Mouse (Mus musculus) CH12.LX (cell line): ENCODE results near the gene Trpm5. TPM values are rescaled to one million over a fixed set of nuclear protein-coding genes. Genes with fewer than 3 reads are reported as not detected.

Experiments
- DNase-seq: peaks from one replicate; pipeline ENCODE4 v3.0.0-alpha.2; 2013; ENCODE audit errors: extremely low read depth
- H3K27ac ChIP-seq: 2 replicates; pipeline ENCODE4 v1.5.1; 2012; ENCODE audit warnings: low read depth, mild to moderate bottlenecking, control low read depth, moderate library complexity; ENCODE audit not compliant: insufficient read depth
- H3K27me3 ChIP-seq: replicated peaks from 2 replicates; pipeline ENCODE3; 2012; ENCODE audit warnings: inconsistent platforms
- H3K36me3 ChIP-seq, 2 experiments: replicated peaks in 1 of 2; 2 replicates each; pipeline versions ENCODE3 to v1.6.1; 2012; ENCODE audit warnings: inconsistent platforms in 1 of 2, low read length in 1 of 2, mild to moderate bottlenecking in 1 of 2, mixed read lengths in 1 of 2, moderate library complexity in 1 of 2; ENCODE audit not compliant: control insufficient read depth in 1 of 2, insufficient read depth in 1 of 2
- H3K4me1 ChIP-seq, 2 experiments: 2 replicates each; pipeline ENCODE4 v1.6.1; 2012; ENCODE audit warnings: inconsistent platforms in 1 of 2, moderate library complexity in 1 of 2; ENCODE audit not compliant: insufficient read depth in 2 of 2, control insufficient read depth in 1 of 2
- H3K4me2 ChIP-seq: 2 replicates; pipeline ENCODE4 v1.6.1; 2012; ENCODE audit warnings: low read depth, mild to moderate bottlenecking, control low read depth; ENCODE audit not compliant: poor library complexity, insufficient read depth, severe bottlenecking
- H3K4me3 ChIP-seq, 3 experiments: fragments of 150-350 bp in 1 of 3; sonication (generic) in 1 of 3; replicated peaks in 1 of 3; 2 replicates each; pipeline versions ENCODE3 to v1.5.1; 2011 to 2012; ENCODE audit warnings: low read depth in 2 of 3, low read length in 2 of 3, mild to moderate bottlenecking in 2 of 3, moderate library complexity in 2 of 3, control low read depth in 1 of 3, improper control_type of control experiment in 1 of 3, inconsistent platforms in 1 of 3, mixed read lengths in 1 of 3; ENCODE audit not compliant: poor library complexity in 1 of 3
- H3K79me2 ChIP-seq: replicated peaks from 2 replicates; pipeline ENCODE4 v1.6.1; 2012; ENCODE audit warnings: mild to moderate bottlenecking, moderate library complexity; ENCODE audit not compliant: control insufficient read depth, poor library complexity, insufficient read depth, severe bottlenecking; ENCODE audit errors: extremely low read depth
- H3K9ac ChIP-seq: 2 replicates; pipeline ENCODE4 v1.6.1; 2012; ENCODE audit warnings: low read depth, mild to moderate bottlenecking, control low read depth, moderate library complexity; ENCODE audit not compliant: insufficient read depth
- H3K9me3 ChIP-seq: replicated peaks from 2 replicates; pipeline ENCODE3; 2012; ENCODE audit warnings: low read length, inconsistent platforms, mixed read lengths
- CHD1 ChIP-seq: IDR thresholded peaks from 2 replicates; pipeline ENCODE4 v1.6.1; 2012; ENCODE audit warnings: low read depth, low read length, improper control_type of control experiment, inconsistent platforms
- CHD2 ChIP-seq: IDR thresholded peaks from 2 replicates; pipeline ENCODE4 v1.6.1; 2011; ENCODE audit warnings: low read length, improper control_type of control experiment
- CTCF ChIP-seq, 2 experiments: IDR thresholded peaks in 1 of 2; conservative IDR thresholded peaks in 1 of 2; 2 replicates each; pipeline ENCODE4 v1.5.1; 2011 to 2012; ENCODE audit warnings: low read depth in 2 of 2, low read length in 2 of 2, improper control_type of control experiment in 1 of 2, inconsistent platforms in 1 of 2, mild to moderate bottlenecking in 1 of 2, moderate library complexity in 1 of 2
- E2F4 ChIP-seq: IDR thresholded peaks from 2 replicates; pipeline ENCODE4 v1.6.1; 2011; ENCODE audit warnings: low read depth, low read length, improper control_type of control experiment; ENCODE audit not compliant: insufficient replicate concordance
- ELF1 ChIP-seq: IDR thresholded peaks from 2 replicates; pipeline ENCODE4 v1.6.1; 2014; ENCODE audit warnings: low read depth, mild to moderate bottlenecking, inconsistent platforms, low read length, improper control_type of control experiment
- EP300 ChIP-seq: IDR thresholded peaks from 2 replicates; pipeline ENCODE4 v1.6.1; 2011; ENCODE audit warnings: low read length, improper control_type of control experiment
- ETS1 ChIP-seq: conservative IDR thresholded peaks from 2 replicates; pipeline ENCODE4 v1.6.1; 2012; ENCODE audit warnings: low read depth, mild to moderate bottlenecking, inconsistent platforms, low read length, improper control_type of control experiment, moderate library complexity
- GABPA ChIP-seq: IDR thresholded peaks from 2 replicates; pipeline ENCODE4 v1.6.1; 2012; ENCODE audit warnings: low read depth, low read length, improper control_type of control experiment, inconsistent platforms; ENCODE audit not compliant: insufficient replicate concordance
- JUND ChIP-seq: conservative IDR thresholded peaks from 2 replicates; pipeline ENCODE4 v1.6.1; 2011; ENCODE audit warnings: low read depth, low read length, improper control_type of control experiment
- KAT2A ChIP-seq: IDR thresholded peaks from 2 replicates; pipeline ENCODE4 v1.6.1; 2012; ENCODE audit warnings: low read length, improper control_type of control experiment, inconsistent platforms; ENCODE audit not compliant: insufficient replicate concordance
- MAFK ChIP-seq: IDR thresholded peaks from 2 replicates; pipeline ENCODE4 v1.6.1; 2011; ENCODE audit warnings: low read length, improper control_type of control experiment; ENCODE audit not compliant: insufficient replicate concordance
- MAX ChIP-seq: IDR thresholded peaks from 2 replicates; pipeline ENCODE4 v1.6.1; 2011; ENCODE audit warnings: low read length, improper control_type of control experiment
- MAZ ChIP-seq: IDR thresholded peaks from 2 replicates; pipeline ENCODE4 v1.6.1; 2012; ENCODE audit warnings: low read depth, mild to moderate bottlenecking, inconsistent platforms, low read length, improper control_type of control experiment, moderate library complexity
- MEF2A ChIP-seq: IDR thresholded peaks from 2 replicates; pipeline ENCODE4 v1.6.1; 2014; ENCODE audit warnings: low read depth, mild to moderate bottlenecking, inconsistent platforms, low read length, improper control_type of control experiment, borderline replicate concordance
- MXI1 ChIP-seq: IDR thresholded peaks from 2 replicates; pipeline ENCODE4 v1.6.1; 2011; ENCODE audit warnings: mild to moderate bottlenecking, low read depth, low read length, improper control_type of control experiment
- MYC ChIP-seq: IDR thresholded peaks from 2 replicates; pipeline ENCODE4 v1.6.1; 2011; ENCODE audit warnings: low read depth, mild to moderate bottlenecking, improper control_type of control experiment, low read length
- NRF1 ChIP-seq: IDR thresholded peaks from 2 replicates; pipeline ENCODE4 v1.6.1; 2014; ENCODE audit warnings: low read depth, mild to moderate bottlenecking, inconsistent platforms, low read length, improper control_type of control experiment, moderate library complexity
- PAX5 ChIP-seq: IDR thresholded peaks from 2 replicates; pipeline ENCODE4 v1.6.1; 2012; ENCODE audit warnings: low read length, inconsistent platforms, mixed read lengths
- POLR2A ChIP-seq: IDR thresholded peaks from 2 replicates; pipeline ENCODE4 v1.6.1; 2011; ENCODE audit warnings: low read depth, mild to moderate bottlenecking, improper control_type of control experiment, low read length
- POLR2AphosphoS2 ChIP-seq: IDR thresholded peaks from 2 replicates; pipeline ENCODE4 v1.6.1; 2011; ENCODE audit warnings: low read depth, low read length, improper control_type of control experiment
- RAD21 ChIP-seq: IDR thresholded peaks from 2 replicates; pipeline ENCODE4 v1.6.1; 2011; ENCODE audit warnings: low read depth, mild to moderate bottlenecking, low read length, improper control_type of control experiment, moderate library complexity
- RCOR1 ChIP-seq: conservative IDR thresholded peaks from 2 replicates; pipeline ENCODE4 v1.6.1; 2012; ENCODE audit warnings: low read depth, mild to moderate bottlenecking, inconsistent platforms, low read length, improper control_type of control experiment
- SIN3A ChIP-seq: IDR thresholded peaks from 2 replicates; pipeline ENCODE4 v1.6.1; 2012; ENCODE audit warnings: low read length, improper control_type of control experiment, inconsistent platforms
- UBTF ChIP-seq: IDR thresholded peaks from 2 replicates; pipeline ENCODE4 v1.6.1; 2012; ENCODE audit warnings: low read depth, mild to moderate bottlenecking, inconsistent platforms, low read length, improper control_type of control experiment, moderate library complexity
- USF1 ChIP-seq: IDR thresholded peaks from 2 replicates; pipeline ENCODE4 v1.6.1; 2014; ENCODE audit warnings: low read depth, mild to moderate bottlenecking, inconsistent platforms, low read length, improper control_type of control experiment
- USF2 ChIP-seq: conservative IDR thresholded peaks from 2 replicates; pipeline ENCODE4 v1.6.1; 2011; ENCODE audit warnings: low read depth, low read length, improper control_type of control experiment
- ZKSCAN1 ChIP-seq: IDR thresholded peaks from 2 replicates; pipeline ENCODE4 v1.6.1; 2012; ENCODE audit warnings: low read depth, inconsistent platforms, low read length, improper control_type of control experiment, borderline replicate concordance
- ZMIZ1 ChIP-seq: IDR thresholded peaks from 2 replicates; pipeline ENCODE4 v1.6.1; 2012; ENCODE audit warnings: low read depth, mild to moderate bottlenecking, inconsistent platforms, low read length, improper control_type of control experiment
- ZNF384 ChIP-seq: IDR thresholded peaks from 2 replicates; pipeline ENCODE4 v1.6.1; 2012; ENCODE audit warnings: low read depth, low read length, improper control_type of control experiment, inconsistent platforms
- dilution Hi-C: fragments of 300-500 bp; cut with MboI; formaldehyde crosslinking; loops from 2 replicates; pipeline ENCODE4 v1.14.3; 2020; ENCODE audit warnings: low sequenced_read_pairs; ENCODE audit not compliant: extremely low pct_unique_long_range_greater_than_20kb, extremely low pct_ligation_motif_present
- in situ Hi-C: fragments of 300-500 bp; cut with MboI; formaldehyde crosslinking; loops from 3 replicates; pipeline ENCODE4 v1.14.3; 2019; ENCODE audit warnings: low sequenced_read_pairs, low pct_ligation_motif_present, low pct_unique_long_range_greater_than_20kb, mixed read lengths
- polyA plus RNA-seq: library from polyadenylated mRNA; unstranded; fragments of >175 nt; gene quantifications from 2 replicates; pipeline ENCODE4 v1.2.1, GENCODE M21; 2012; ENCODE audit warnings: low read depth; ENCODE audit not compliant: insufficient read length
- total RNA-seq, 2 experiments: library from RNA; depleted of rRNA; stranded (reverse); fragments of 300-350 nt in 1 of 2; fragments of >200 nt in 1 of 2; gene quantifications; 2 replicates each; pipeline ENCODE4 v1.2.3; 2012 to 2014

Gene Trpm5
- total and polyA plus RNA-seq, 3 experiments, result 1.1 to 3.0 (median 1.5) TPM

DNA sequence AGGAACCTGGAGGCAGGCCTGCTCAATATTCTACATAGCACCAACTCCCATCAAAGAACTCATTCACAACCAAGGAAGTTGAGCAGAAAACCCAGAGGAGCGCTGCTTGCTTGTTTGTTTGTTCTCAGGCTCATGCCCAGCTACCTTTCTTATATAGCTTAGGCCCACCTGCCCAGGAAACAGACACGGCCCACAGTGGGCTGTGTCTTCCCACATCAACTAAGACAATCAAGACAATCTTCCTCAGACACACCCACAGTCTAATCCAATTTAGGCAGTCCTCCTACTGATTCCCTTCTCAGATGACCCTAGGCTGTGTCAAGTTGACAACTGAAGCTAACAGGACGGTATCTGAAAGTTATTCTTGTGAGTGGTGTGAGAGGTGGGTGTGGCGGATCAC lies 11.6 kb upstream of the Trpm5 start, which contains the start of gene Kcnq1:
Gene Kcnq1, plus strand, starts transcription at position 301 of the 400 bp plus-strand sequence.
- Histone ChIP-seq H3K4me2 (peak within 1 kb of the TSS; percentile 13), H3K9me3 (peaks cover 5% of the 10 kb centered on the region), H3K27me3 (peaks cover 96% of the 10 kb centered on the region), H3K9ac (no peak within 1 kb of the TSS), H3K36me3 (no peaks in the 10 kb centered on the region), H3K79me2 (no peaks in the 10 kb centered on the region), H3K4me1 (no peaks in the 10 kb centered on the region), H3K27ac (no peak within 1 kb of the TSS), H3K4me3 (peak within 1 kb of the TSS in 1 of 3 experiments; percentile 7)
- in situ Hi-C loops, result no loop called here
- DNase-seq, result no peak
- TF ChIP-seq MXI1 (no peak), RAD21 (no peak), POLR2AphosphoS2 (no peak), USF2 (no peak), EP300 (no peak), CHD1 (no peak), ZNF384 (no peak), MAZ (no peak), SIN3A (no peak), MAX (no peak), CHD2 (no peak), ZMIZ1 (no peak), MYC (no peak), NRF1 (no peak), E2F4 (no peak), PAX5 (no peak), GABPA (no peak), RCOR1 (no peak), KAT2A (no peak)
- dilution Hi-C loops, result no loop called here

DNA sequence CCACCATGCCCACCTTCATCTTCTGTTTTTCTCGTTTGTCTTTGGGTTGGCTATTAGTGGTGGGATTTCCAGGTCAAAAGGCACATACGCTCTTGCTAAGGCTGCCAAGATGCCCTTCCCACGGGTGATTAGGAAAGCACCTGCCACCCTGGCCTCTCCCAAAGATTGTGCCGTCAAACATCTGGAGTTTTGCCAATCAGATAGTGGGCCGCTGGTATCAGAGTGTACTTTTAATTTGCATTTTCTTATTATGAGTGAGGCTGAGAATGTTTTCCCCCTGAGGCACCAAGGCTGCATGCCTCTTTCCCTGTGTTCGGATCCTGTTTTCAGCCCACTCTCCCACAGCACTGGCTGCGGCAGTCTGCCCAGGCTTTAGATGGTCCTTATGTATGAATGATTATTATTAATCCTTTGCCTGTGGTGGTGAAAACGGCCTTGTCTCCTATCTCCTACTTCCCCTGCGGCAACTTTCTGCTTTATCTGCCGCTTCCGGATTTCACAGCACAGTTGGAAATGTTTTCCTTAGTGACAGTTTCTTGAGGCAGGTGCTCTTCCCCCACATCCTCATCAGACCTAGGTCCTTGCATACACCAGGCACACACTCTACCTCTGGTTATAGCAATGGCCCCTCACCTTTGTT lies 10.9 kb upstream of the Trpm5 start:
- DNase-seq, result no peak
- Histone ChIP-seq H3K4me1 (no peaks in the 10 kb centered on the region), H3K9ac (no peak overlapping the region), H3K27me3 (peaks cover 96% of the 10 kb centered on the region), H3K79me2 (no peaks in the 10 kb centered on the region), H3K27ac (no peak overlapping the region), H3K4me3 (no peak overlapping the region), H3K9me3 (peaks cover 5% of the 10 kb centered on the region), H3K4me2 (no peak overlapping the region), H3K36me3 (no peaks in the 10 kb centered on the region)
- TF ChIP-seq JUND (no peak), USF1 (no peak), MXI1 (no peak), KAT2A (no peak), POLR2A (no peak), NRF1 (no peak), GABPA (no peak), UBTF (no peak), MAX (no peak), E2F4 (no peak), USF2 (no peak), ZKSCAN1 (no peak), ETS1 (no peak), CTCF (conservative IDR thresholded peaks at IDR 0.05 in 1 of 2, IDR thresholded peaks at IDR 0.05 in 1 of 2; ENCODE audit: low read depth in 2 of 2, low read length in 2 of 2) (no peak), EP300 (no peak), SIN3A (no peak), MEF2A (no peak), ELF1 (no peak), MAFK (no peak)
- in situ Hi-C loops, result no loop called here
- dilution Hi-C loops, result no loop called here
